Mouse (Mus musculus) thymus, adult 2 months (tissue): ENCODE measurements around the gene Trim34b. TPM values are rescaled to one million over a fixed set of nuclear protein-coding genes. Genes with fewer than 3 reads are reported as not detected.

Experiments
- DNase-seq: peaks from one replicate; pipeline ENCODE4 v3.0.0; 2021
- H3K27ac ChIP-seq: fragments of 200-500 bp; 2 replicates; pipeline ENCODE4 v1.5.1; 2012; ENCODE audit warnings: low read length, control low read depth; ENCODE audit not compliant: control insufficient read depth, insufficient read depth
- H3K27me3 ChIP-seq: fragments of 200-500 bp; 2 replicates; pipeline ENCODE4 v1.6.1; 2012; ENCODE audit warnings: mild to moderate bottlenecking, low read length, moderate library complexity, mixed read lengths; ENCODE audit not compliant: control insufficient read depth, insufficient read depth
- H3K36me3 ChIP-seq: fragments of 200-500 bp; 2 replicates; pipeline ENCODE4 v1.6.1; 2012; ENCODE audit warnings: mild to moderate bottlenecking, low read length, moderate library complexity; ENCODE audit not compliant: control insufficient read depth, insufficient read depth
- H3K4me1 ChIP-seq: fragments of 200-500 bp; replicated peaks from 2 replicates; pipeline ENCODE4 v1.6.1; 2012; ENCODE audit warnings: low read length; ENCODE audit not compliant: control insufficient read depth, insufficient read depth
- H3K4me3 ChIP-seq: fragments of 200-500 bp; 2 replicates; pipeline ENCODE4 v1.5.1; 2012; ENCODE audit warnings: mild to moderate bottlenecking, low read length, control low read depth, moderate library complexity; ENCODE audit not compliant: control insufficient read depth, insufficient read depth
- CTCF ChIP-seq: fragments of 200-500 bp; IDR thresholded peaks from 2 replicates; pipeline ENCODE4 v1.5.1; 2012; ENCODE audit warnings: mild to moderate bottlenecking, control low read depth, low read length, moderate library complexity, borderline replicate concordance; ENCODE audit not compliant: control insufficient read depth, poor library complexity, insufficient read depth; ENCODE audit errors: extremely low read depth
- POLR2A ChIP-seq: fragments of 200-500 bp; IDR thresholded peaks from 2 replicates; pipeline ENCODE4 v1.6.1; 2012; ENCODE audit warnings: mild to moderate bottlenecking, low read length, control low read depth, moderate library complexity; ENCODE audit not compliant: control insufficient read depth, poor library complexity, insufficient read depth; ENCODE audit errors: extremely low read depth
- WGBS: fragments of 180-500 bp; shearing (Covaris S2); methylation state at CpG from one replicate; pipeline ENCODE4 v1.1.7; 2018; 5-methylcytosine and 5-hydroxymethylcytosine counted together
- polyA plus RNA-seq: library from polyadenylated mRNA; depleted of rRNA; stranded (reverse); fragments of >200 nt; gene quantifications from 2 replicates; pipeline ENCODE4 v1.2.3, GENCODE M21; 2012; rRNA removed

The Trim34b gene
- polyA plus RNA-seq, 1 experiment = 6.4 TPM

DNA sequence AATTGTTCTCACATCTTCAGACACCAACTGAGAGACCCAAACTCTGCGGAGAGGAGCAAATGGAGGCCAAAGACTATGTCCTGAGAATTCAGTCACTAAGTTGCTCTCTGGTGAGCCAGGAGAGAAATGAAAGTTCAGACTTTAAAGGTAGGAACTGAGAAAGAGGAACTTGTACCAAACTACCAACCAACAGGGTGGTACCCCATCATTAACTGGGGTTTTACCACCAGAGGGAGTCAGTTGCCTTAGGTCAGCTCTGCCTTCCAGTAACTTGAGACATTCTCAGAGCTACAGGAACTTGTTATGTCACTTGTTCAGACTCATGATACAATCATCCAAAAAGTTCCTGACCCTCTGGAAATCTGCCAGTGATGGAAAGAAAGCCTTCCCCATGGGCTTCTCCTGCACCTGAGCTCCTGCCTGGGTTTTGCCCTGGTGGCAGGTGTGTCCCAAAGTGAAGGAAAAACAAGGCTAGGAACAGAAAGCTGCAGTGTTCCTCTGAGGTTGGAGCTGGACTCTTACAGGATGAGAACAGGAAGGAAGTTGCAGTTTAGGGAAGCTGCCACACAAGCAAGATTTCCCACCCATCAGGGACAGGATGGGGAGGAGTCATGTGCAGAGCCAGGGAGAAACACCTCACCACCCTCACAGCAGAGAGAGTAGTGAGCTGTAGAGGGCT is 40.6 kb downstream of the Trim34b start, which contains the start of gene Trim30b:
Gene Trim30b, minus strand, starts transcription at position 149 of the 679 bp plus-strand sequence.
- no peak for TF ChIP-seq POLR2A
- no peak for TF ChIP-seq CTCF
- 16% methylated on average over 1 of the region's 1 CpGs for WGBS
- Histone ChIP-seq H3K4me1 (no peaks in the 10 kb centered on the region), H3K36me3 (no peaks in the 10 kb centered on the region), H3K27ac (no peak within 1 kb of the TSS), H3K27me3 (no peaks in the 10 kb centered on the region), H3K4me3 (no peak within 1 kb of the TSS)
- peak; percentile 26 for DNase-seq

Other genes starting within 250 kb of the Trim34b start
- not detected in 2 replicates for gene Olfr645, start 244.0 kb upstream of the Trim34b start, polyA plus RNA-seq
- gene Olfr646, start 224.6 kb upstream of the Trim34b start, polyA plus RNA-seq = 0.04 TPM in 1 of 2 replicates, not detected in the other
- gene Ubqln5, start 199.6 kb upstream of the Trim34b start, polyA plus RNA-seq = not detected in 2 replicates
- gene Olfr643, start 192.1 kb upstream of the Trim34b start, polyA plus RNA-seq = not detected in 2 replicates
- 0.11 TPM in 1 of 2 replicates, not detected in the other for gene Ubqln3, start 186.2 kb upstream of the Trim34b start, polyA plus RNA-seq
- gene Ubqlnl, start 178.9 kb upstream of the Trim34b start, polyA plus RNA-seq = 0.09 TPM in 1 of 2 replicates, not detected in the other
- 0.09 TPM in 2 replicates for gene Olfm5, start 164.6 kb upstream of the Trim34b start, polyA plus RNA-seq
- not detected in 2 replicates for gene Olfr648, start 146.1 kb upstream of the Trim34b start, polyA plus RNA-seq
- gene Olfr649, start 133.5 kb upstream of the Trim34b start, polyA plus RNA-seq = not detected in 2 replicates
- 0.52 and 0.98 TPM in 2 replicates for gene Trim6, start 110.7 kb upstream of the Trim34b start, polyA plus RNA-seq
- gene Trim34a, start 85.0 kb upstream of the Trim34b start, polyA plus RNA-seq = 11.3 and 17.7 TPM in 2 replicates
- gene Trim5, start 41.4 kb upstream of the Trim34b start, polyA plus RNA-seq = 1.6 and 2.8 TPM in 2 replicates
- gene Trim12a, start 14.0 kb upstream of the Trim34b start, polyA plus RNA-seq = 15.2 and 26.9 TPM in 2 replicates
- gene Trim12c, start 23.9 kb downstream of the Trim34b start, polyA plus RNA-seq = 9.8 and 10.4 TPM in 2 replicates
- gene Trim30b, start 40.4 kb downstream of the Trim34b start, polyA plus RNA-seq = 0.34 and 0.74 TPM in 2 replicates
- 0.06 TPM in 1 of 2 replicates, not detected in the other for gene Trim30c, start 71.4 kb downstream of the Trim34b start, polyA plus RNA-seq
- gene Trim30a, start 135.7 kb downstream of the Trim34b start, polyA plus RNA-seq = 10.3 and 16.8 TPM in 2 replicates
- gene Trim30d, start 178.4 kb downstream of the Trim34b start, polyA plus RNA-seq = 2.2 and 4.8 TPM in 2 replicates
- gene Olfr651, start 220.7 kb downstream of the Trim34b start, polyA plus RNA-seq = not detected in 2 replicates
- not detected in 2 replicates for gene Olfr652, start 231.4 kb downstream of the Trim34b start, polyA plus RNA-seq
- not detected in 2 replicates for gene Olfr653, start 247.8 kb downstream of the Trim34b start, polyA plus RNA-seq